Mouse (Mus musculus): ENCODE measurements around the gene Plppr2.

DNA sequence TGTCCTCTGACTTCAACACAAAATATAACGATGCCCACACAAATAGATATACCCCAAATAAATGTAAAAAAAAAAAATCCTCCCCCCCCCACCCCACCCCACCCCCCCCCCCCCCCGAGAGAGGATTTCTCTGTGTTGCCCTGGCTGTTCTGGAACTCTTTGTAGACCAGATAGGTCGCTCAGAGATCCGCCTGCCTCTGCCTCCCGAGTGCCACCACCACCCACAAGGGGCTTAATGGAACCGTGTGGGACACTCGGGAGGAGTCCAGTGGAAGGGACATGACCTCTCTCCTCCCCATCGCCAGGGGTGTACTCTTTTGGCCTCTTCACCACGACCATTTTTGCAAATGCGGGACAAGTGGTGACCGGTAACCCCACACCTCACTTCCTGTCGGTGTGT, 6.2 kb downstream of the Plppr2 start:
- TF ChIP-seq ZKSCAN1 (IDR thresholded peaks at IDR 0.05; ENCODE audit: low read depth, low read length) (no peak), HCFC1 (IDR thresholded peaks at IDR 0.05; ENCODE audit: low read depth, low read length) (no peak), ZNF384 (IDR thresholded peaks at IDR 0.05; ENCODE audit: low read depth, low read length) (no peak), ZMIZ1 (IDR thresholded peaks at IDR 0.05; ENCODE audit: low read depth, low read length) (no peak), NELFE (IDR thresholded peaks at IDR 0.05; ENCODE audit: low read depth, low read length) (no peak), GABPA (IDR thresholded peaks at IDR 0.05; ENCODE audit: low read depth, low read length) (no peak), POLR2A (IDR thresholded peaks at IDR 0.05; ENCODE audit: control insufficient read depth in 1 of 2, insufficient read depth in 1 of 2, low read depth in 1 of 2, low read length in 2 of 2, poor library complexity in 1 of 2) (no peak)
